Mouse (Mus musculus) embryonic fibroblast, embryonic 13.5 days (primary cell): Measurements from ENCODE around the gene Nlgn1. TPM values are rescaled to one million over a fixed set of nuclear protein-coding genes. Genes with fewer than 3 reads are reported as not detected.
A peak's percentile ranks its signal among the peaks of the same experiment; 100 is the strongest.

Experiments
- H3K27ac ChIP-seq: 2 replicates; pipeline ENCODE4 v1.5.1; 2012; ENCODE audit warnings: low read length, control low read depth, inconsistent platforms; ENCODE audit not compliant: insufficient read depth
- H3K4me1 ChIP-seq: 2 replicates; pipeline ENCODE4 v1.6.1; 2011; ENCODE audit warnings: low read length; ENCODE audit not compliant: control insufficient read depth, insufficient read depth
- H3K4me3 ChIP-seq: 2 replicates; pipeline ENCODE4 v1.5.1; 2011; ENCODE audit warnings: mild to moderate bottlenecking, control low read depth, low read length; ENCODE audit not compliant: insufficient read depth
- CTCF ChIP-seq: IDR thresholded peaks from 2 replicates; pipeline ENCODE4 v1.5.1; 2011; ENCODE audit warnings: mild to moderate bottlenecking, control low read depth, low read length, moderate library complexity, borderline replicate concordance; ENCODE audit not compliant: insufficient read depth
- POLR2A ChIP-seq: IDR thresholded peaks from 2 replicates; pipeline ENCODE4 v1.6.1; 2011; ENCODE audit warnings: low read depth, mild to moderate bottlenecking, control low read depth, low read length, moderate library complexity
- polyA plus RNA-seq: library from polyadenylated mRNA; stranded (reverse); fragments of >200 nt; gene quantifications from 2 replicates; pipeline ENCODE4 v1.2.4, GENCODE M21; 2011; ENCODE audit warnings: low read depth; ENCODE audit not compliant: missing spikeins, insufficient read length

Gene Nlgn1
- polyA plus RNA-seq, 1 experiment: 0.26 TPM

DNA sequence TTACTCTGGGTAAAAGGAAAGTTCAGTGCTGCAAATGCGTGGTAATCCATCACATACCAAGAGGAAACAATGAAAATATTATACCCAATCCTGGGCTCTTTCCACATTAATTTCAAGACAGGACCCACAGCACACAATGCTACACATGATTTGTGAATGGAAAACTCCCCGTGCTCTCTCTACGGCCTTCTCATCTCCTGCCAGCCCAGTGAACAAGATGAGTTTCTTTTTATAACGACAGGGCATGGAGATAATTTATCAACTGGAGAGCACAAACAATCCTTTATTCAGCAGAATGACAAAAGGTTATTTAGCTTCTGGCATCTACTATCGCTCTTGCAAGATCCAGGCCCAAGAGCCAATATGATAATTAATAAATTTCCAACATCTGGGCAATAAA lies 116.0 kb downstream of the Nlgn1 start:
- Histone ChIP-seq H3K27ac (no peak overlapping the region), H3K4me3 (no peak overlapping the region), H3K4me1 (no peaks in the 10 kb centered on the region)
- TF ChIP-seq POLR2A: no peak
- no peak for TF ChIP-seq CTCF

GRCm38 (mm10) chr3:26202702-26203101 lies 129.6 kb downstream of the Nlgn1 start:
- TF ChIP-seq POLR2A (no peak), CTCF (no peak)

DNA sequence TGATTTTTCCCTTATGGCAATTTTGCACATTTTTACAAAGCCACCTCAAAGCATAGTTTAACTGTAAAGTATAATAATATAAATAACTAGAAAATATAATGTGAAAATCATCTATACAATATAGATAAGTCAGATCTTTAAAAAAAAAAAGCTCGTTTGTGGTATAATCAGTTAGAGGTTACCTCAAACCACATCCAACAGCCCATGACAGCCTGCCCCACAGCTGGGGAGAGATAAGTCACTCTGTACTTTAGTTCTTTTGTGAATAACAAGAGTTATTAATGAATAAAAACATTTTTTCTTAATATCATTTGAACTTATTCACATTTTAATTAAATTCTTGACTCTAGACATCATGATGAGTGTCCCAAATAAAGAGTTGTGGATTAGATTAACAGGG lies 130.8 kb downstream of the Nlgn1 start:
- no peak for TF ChIP-seq POLR2A
- TF ChIP-seq CTCF: no peak
- H3K4me3 ChIP-seq: no peak overlapping the region
- H3K4me1 ChIP-seq: no peaks in the 10 kb centered on the region
- no peak overlapping the region for H3K27ac ChIP-seq

More at GRCm38 (mm10) chr3:26202702-26203101, 129.6 kb downstream of the Nlgn1 start:
- H3K4me1 ChIP-seq: no peaks in the 10 kb centered on the region
- H3K4me3 ChIP-seq: no peak overlapping the region
- H3K27ac ChIP-seq: no peak overlapping the region

- H3K4me3 ChIP-seq: no peak overlapping the region
- TF ChIP-seq POLR2A (no peak), CTCF (no peak)
- no peaks in the 10 kb centered on the region for H3K4me1 ChIP-seq
- no peak overlapping the region for H3K27ac ChIP-seq
Observed at GRCm38 (mm10) chr3:26194970-26195369, 137.3 kb downstream of the Nlgn1 start.

GRCm38 (mm10) chr3:26181013-26181412 lies 151.2 kb downstream of the Nlgn1 start:
- Histone ChIP-seq H3K27ac (no peak overlapping the region), H3K4me3 (no peak overlapping the region), H3K4me1 (no peaks in the 10 kb centered on the region)
- TF ChIP-seq POLR2A: no peak
- TF ChIP-seq CTCF: no peak

GRCm38 (mm10) chr3:26175371-26175770 lies 156.9 kb downstream of the Nlgn1 start:
- H3K27ac ChIP-seq: no peak overlapping the region
- no peak for TF ChIP-seq CTCF
- no peak for TF ChIP-seq POLR2A
- no peaks in the 10 kb centered on the region for H3K4me1 ChIP-seq
- no peak overlapping the region for H3K4me3 ChIP-seq

GRCm38 (mm10) chr3:26174257-26174656 lies 158.0 kb downstream of the Nlgn1 start:
- no peak for TF ChIP-seq POLR2A
- no peak for TF ChIP-seq CTCF

DNA sequence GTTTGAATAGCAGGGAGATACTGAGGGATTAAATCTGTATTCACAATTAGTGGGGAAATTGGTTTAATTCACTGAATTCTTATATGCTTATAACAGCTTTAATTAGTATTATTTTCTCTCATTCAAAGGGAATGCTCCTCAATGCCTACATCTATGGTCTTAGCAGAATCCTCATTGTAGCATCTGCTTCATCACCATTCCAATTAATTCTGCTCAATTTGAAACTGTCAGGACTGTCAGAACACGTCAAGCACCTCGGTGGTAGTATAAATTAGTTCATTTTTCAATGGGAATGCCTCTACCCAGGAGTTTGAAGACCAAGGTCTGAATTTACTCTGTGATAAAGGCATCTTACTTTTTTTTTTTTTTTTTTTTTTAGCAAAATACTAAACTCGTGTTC lies 158.6 kb downstream of the Nlgn1 start:
- no peaks in the 10 kb centered on the region for H3K4me1 ChIP-seq
- no peak overlapping the region for H3K4me3 ChIP-seq
- no peak for TF ChIP-seq POLR2A
- TF ChIP-seq CTCF: no peak
- H3K27ac ChIP-seq: no peak overlapping the region

More at GRCm38 (mm10) chr3:26174257-26174656, 158.0 kb downstream of the Nlgn1 start:
- H3K4me3 ChIP-seq: no peak overlapping the region
- no peak overlapping the region for H3K27ac ChIP-seq
- no peaks in the 10 kb centered on the region for H3K4me1 ChIP-seq

- H3K27ac ChIP-seq: no peak overlapping the region
- H3K4me1 ChIP-seq: no peaks in the 10 kb centered on the region
- TF ChIP-seq CTCF (no peak), POLR2A (no peak)
- no peak overlapping the region for H3K4me3 ChIP-seq
Observed at GRCm38 (mm10) chr3:26166711-26167110, 165.5 kb downstream of the Nlgn1 start.

DNA sequence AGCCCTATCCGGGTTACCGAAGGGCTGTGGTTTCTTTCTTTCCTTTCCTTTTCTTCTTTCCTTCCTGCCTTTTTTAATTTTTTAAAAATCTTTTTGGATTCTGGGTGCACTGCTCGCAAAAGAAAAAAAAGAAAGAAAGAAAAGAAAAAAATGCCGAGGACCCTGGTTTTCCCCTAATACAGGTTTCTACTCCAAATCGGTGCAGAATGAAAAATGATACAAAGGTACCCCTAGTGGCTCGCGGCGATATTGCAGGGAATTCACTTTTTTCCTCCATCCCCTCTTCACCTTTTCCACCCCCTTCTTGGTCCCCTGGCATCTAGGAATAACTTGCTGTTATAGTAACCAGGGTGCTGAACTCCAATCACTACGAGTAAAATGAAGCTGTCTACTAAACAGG lies 178.5 kb downstream of the Nlgn1 start:
- Histone ChIP-seq H3K27ac (no peak overlapping the region), H3K4me1 (no peaks in the 10 kb centered on the region), H3K4me3 (peak overlapping the region; percentile 50)
- TF ChIP-seq POLR2A (no peak), CTCF (peak; percentile 11; the same call in 1 of the 2 replicates)

DNA sequence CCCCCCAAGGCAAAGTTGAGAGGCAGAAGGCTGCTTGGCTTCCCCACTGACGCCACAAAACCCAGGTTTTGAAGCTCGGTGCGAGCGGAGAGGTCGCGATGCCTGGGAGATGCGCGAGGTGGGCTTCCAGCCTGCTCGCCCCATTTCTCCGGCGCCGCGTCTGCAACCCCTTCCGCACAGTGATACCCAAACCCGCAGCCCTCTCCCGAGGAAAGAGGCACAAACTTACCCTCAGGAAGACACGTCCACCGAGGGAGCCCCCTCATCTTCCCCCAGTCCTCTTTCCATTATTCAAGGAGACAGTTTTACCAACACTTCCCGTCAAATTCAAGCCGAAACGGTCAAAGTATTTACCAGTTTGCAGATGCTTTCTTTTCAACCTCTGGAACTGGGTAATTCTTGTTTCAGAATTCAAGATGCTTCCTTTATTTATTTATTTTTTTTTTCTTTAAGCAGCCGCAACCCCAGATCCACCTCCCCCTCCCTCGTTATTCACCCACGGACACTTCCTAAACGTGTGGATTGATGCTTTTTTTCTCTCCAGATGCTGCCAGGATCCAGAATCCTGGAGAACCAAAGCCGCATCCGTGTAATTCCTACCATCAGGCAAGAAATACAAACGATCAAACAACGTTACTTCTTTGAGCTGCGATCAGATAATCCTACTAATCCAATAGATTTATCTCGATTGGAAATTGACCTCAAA lies 179.1 kb downstream of the Nlgn1 start:
- peak overlapping the region; percentile 50 for H3K4me3 ChIP-seq
- no peak overlapping the region for H3K27ac ChIP-seq
- TF ChIP-seq POLR2A (no peak), CTCF (no peak)
- no peaks in the 10 kb centered on the region for H3K4me1 ChIP-seq
